Mouse (Mus musculus) CD4-positive helper T cell, adult 2 months (primary cell): ENCODE results near the gene Gm14147.
"Not testable (repeated sequence)": the region's sequence is repeated elsewhere in the genome, so short reads cannot be mapped to it uniquely, and the experiment has no call there.

ENCODE experiments used
- DNase-seq: peaks from one replicate; pipeline ENCODE4 v3.0.0-alpha.2; 2012; ENCODE audit warnings: low read depth, missing footprints, low spot score

Gene Gm14147

DNA sequence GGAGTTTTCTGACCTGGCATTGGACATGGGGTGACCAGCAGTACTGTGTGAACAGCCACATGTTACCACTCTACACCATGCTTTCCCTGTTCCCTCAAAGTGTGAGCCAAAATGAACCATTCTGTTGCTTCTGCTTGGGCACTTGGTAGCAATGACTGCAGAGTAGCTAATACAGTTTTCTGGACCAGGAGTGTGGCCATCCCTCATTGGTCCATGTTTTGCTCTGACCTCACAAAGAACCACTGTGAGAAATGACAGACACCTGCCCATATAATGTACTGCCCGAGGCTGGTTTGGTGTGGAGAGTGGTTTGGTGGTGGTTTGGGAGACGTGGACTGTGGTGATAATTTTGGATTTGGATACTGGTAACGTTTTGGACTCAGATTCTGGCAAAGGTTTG, at the start of gene Gm14147:
TSS of gene Gm14147 (plus strand) at position 301 of the 400 bp plus-strand sequence.
- not testable (repeated sequence) for DNase-seq

DNA sequence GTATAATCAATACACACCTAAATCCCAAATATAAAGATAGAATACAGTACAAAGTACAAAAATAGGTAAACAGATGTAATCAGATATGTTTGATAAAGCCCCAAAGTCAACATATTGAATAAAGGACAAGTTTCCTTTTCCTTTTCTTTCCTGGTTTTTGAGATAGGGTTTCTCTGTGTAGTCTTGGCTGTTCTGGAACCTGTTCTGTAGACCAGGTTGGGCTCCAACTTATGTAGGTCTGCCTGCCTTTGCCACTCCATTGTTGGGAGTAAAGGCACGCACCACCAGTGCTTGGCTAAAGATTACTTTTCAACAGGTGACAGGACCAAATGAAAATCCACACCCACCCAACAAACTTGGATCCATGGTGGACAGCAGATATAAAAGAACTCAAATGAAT, 41.4 kb upstream of the Gm14147 start:
- DNase-seq, result no peak

DNA sequence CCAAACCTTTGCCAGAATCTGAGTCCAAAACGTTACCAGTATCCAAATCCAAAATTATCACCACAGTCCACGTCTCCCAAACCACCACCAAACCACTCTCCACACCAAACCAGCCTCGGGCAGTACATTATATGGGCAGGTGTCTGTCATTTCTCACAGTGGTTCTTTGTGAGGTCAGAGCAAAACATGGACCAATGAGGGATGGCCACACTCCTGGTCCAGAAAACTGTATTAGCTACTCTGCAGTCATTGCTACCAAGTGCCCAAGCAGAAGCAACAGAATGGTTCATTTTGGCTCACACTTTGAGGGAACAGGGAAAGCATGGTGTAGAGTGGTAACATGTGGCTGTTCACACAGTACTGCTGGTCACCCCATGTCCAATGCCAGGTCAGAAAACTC, 5.8 kb upstream of the Gm14147 start, which contains the start of gene Gm14151:
TSS of gene Gm14151 (minus strand) at position 101 of the 400 bp plus-strand sequence.
- not testable (repeated sequence) for DNase-seq
